Mouse (Mus musculus) hindbrain, postnatal 0 days (tissue): ENCODE measurements around the gene Rabgap1l. TPM values are rescaled to one million over a fixed set of nuclear protein-coding genes. Genes with fewer than 3 reads are reported as not detected.

Source experiments
- ATAC-seq: fragments of 200-750 bp; cut with Nextera tagmentation; 2 replicates; pipeline ENCODE4 v1.8.0; 2017; ENCODE audit warnings: mild to moderate bottlenecking, moderate TSS enrichment, moderate library complexity
- DNase-seq: peaks from one replicate; pipeline ENCODE4 v3.0.0-alpha.2; 2015; ENCODE audit warnings: low spot score
- H3K27ac ChIP-seq: fragments of 300-500 bp; sonication (generic); 2 replicates; pipeline ENCODE4 v1.5.1; 2014; ENCODE audit warnings: mild to moderate bottlenecking
- H3K27me3 ChIP-seq: fragments of 300-500 bp; sonication (generic); 2 replicates; pipeline ENCODE4 v1.6.1; 2014; ENCODE audit warnings: low read length, mixed read lengths; ENCODE audit not compliant: insufficient read depth
- H3K36me3 ChIP-seq: fragments of 300-500 bp; sonication (generic); 2 replicates; pipeline ENCODE4 v1.6.1; 2014; ENCODE audit warnings: low read length, mixed read lengths; ENCODE audit not compliant: insufficient read depth
- H3K4me1 ChIP-seq: fragments of 300-500 bp; sonication (generic); 2 replicates; pipeline ENCODE4 v1.6.1; 2014; ENCODE audit warnings: antibody characterized with exemption, low read length, mixed read lengths; ENCODE audit not compliant: insufficient read depth
- H3K4me2 ChIP-seq: fragments of 300-500 bp; sonication (generic); 2 replicates; pipeline ENCODE4 v1.6.1; 2014; ENCODE audit warnings: low read depth, mild to moderate bottlenecking, low read length, moderate library complexity, mixed read lengths
- H3K4me3 ChIP-seq: fragments of 300-500 bp; sonication (generic); 2 replicates; pipeline ENCODE4 v1.5.1; 2014; ENCODE audit warnings: low read length
- H3K9ac ChIP-seq: fragments of 300-500 bp; sonication (generic); replicated peaks from 2 replicates; pipeline ENCODE4 v1.6.1; 2014; ENCODE audit warnings: mild to moderate bottlenecking, low read length, moderate library complexity, mixed read lengths
- H3K9me3 ChIP-seq: fragments of 300-500 bp; sonication (generic); 2 replicates; pipeline ENCODE4 v1.6.1; 2016; ENCODE audit warnings: low read length, mixed read lengths
- CTCF ChIP-seq: IDR thresholded peaks from 2 replicates; pipeline ENCODE4 v1.5.1; 2016; ENCODE audit warnings: antibody characterized with exemption, control low read depth, low read depth
- WGBS: fragments of 180-500 bp; shearing (Covaris S2); extraction: QIAGEN DNeasy Blood & Tissue Kit; methylation state at CpG from one replicate; pipeline ENCODE4 v1.1.7; 2014; 5-methylcytosine and 5-hydroxymethylcytosine counted together
- polyA plus RNA-seq: library from polyadenylated mRNA; unstranded; fragments of >200 nt; fragmentation: Nextera tagmentation; extraction: Ambion mirVana; gene quantifications from 2 replicates; pipeline ENCODE4 v1.2.1, GENCODE M21; 2015
- total RNA-seq: library from RNA; depleted of rRNA; stranded (reverse); fragments of >200 nt; gene quantifications from 2 replicates; pipeline ENCODE4 v1.2.3, GENCODE M21; 2014

The Rabgap1l gene
- total and polyA plus RNA-seq, 2 experiments from 2014 or later, result 28.5 to 70.5 TPM

- no peak overlapping the region for H3K9ac ChIP-seq
- TF ChIP-seq CTCF, result no peak
- DNase-seq, result no peak
- ATAC-seq, result no peak
- no peak overlapping the region for H3K27ac ChIP-seq
- no peak overlapping the region for H3K4me3 ChIP-seq
- no peaks in the 10 kb centered on the region for H3K27me3 ChIP-seq
- no peak overlapping the region for H3K4me2 ChIP-seq
- H3K36me3 ChIP-seq, result no peaks in the 10 kb centered on the region
- no peaks in the 10 kb centered on the region for H3K9me3 ChIP-seq
- WGBS, result 82% methylated on average over 4 of the region's 4 CpGs
- no peaks in the 10 kb centered on the region for H3K4me1 ChIP-seq
Observed at GRCm38 (mm10) chr1:160299979-160300378, 493.0 kb downstream of the Rabgap1l start.

DNA sequence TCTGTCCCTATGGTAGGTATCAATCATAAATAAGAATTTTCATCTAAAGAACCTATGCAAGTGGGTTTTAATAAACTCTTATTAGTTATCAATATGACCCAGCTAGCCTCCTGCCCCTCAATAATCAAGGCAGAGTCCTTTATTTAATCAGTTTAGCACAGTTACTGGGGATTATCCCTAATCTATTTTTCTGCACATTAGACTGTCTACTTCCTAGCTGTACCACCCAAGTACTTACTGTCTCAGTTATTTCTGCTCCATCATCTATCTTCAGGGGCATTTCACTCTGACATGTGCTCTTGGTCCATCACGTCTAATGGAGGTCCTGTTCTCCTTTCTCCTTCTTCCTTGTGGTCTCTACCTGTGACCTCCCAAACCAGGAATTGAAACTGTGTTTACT, 494.1 kb downstream of the Rabgap1l start:
- Histone ChIP-seq H3K9ac (no peak overlapping the region), H3K4me1 (no peaks in the 10 kb centered on the region), H3K4me2 (no peak overlapping the region), H3K27ac (no peak overlapping the region), H3K4me3 (no peak overlapping the region), H3K27me3 (no peaks in the 10 kb centered on the region), H3K36me3 (no peaks in the 10 kb centered on the region), H3K9me3 (no peaks in the 10 kb centered on the region)
- 78% methylated on average over 1 of the region's 1 CpGs for WGBS
- DNase-seq (no peak), ATAC-seq (no peak)
- no peak for TF ChIP-seq CTCF

GRCm38 (mm10) chr1:160297701-160298100, 495.3 kb downstream of the Rabgap1l start:
- Histone ChIP-seq H3K36me3 (no peaks in the 10 kb centered on the region), H3K4me1 (no peaks in the 10 kb centered on the region), H3K9ac (no peak overlapping the region), H3K9me3 (no peaks in the 10 kb centered on the region), H3K4me3 (no peak overlapping the region), H3K27me3 (no peaks in the 10 kb centered on the region), H3K27ac (no peak overlapping the region), H3K4me2 (no peak overlapping the region)
- 90% methylated on average over 3 of the region's 3 CpGs for WGBS
- TF ChIP-seq CTCF, result no peak
- ATAC-seq (no peak), DNase-seq (no peak)

DNA sequence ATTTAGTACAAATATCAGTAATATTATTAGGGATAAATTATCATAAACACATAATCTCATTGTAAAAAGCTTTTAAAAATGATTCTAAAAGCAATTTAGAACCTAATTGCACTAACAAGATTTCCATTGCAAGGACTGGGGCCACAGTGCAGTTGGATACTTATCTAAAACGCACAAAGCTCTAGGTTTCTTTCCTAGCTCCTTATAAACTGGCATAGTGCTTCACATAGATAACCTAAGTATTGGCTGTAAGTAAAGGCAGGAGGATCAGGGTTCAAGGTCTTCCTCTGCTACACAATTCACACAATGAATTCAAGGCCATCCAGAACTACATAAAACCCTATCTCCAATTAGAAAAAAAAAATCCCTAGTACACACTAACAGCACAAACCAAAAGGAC, 497.7 kb downstream of the Rabgap1l start:
- DNase-seq, result no peak
- Histone ChIP-seq H3K27ac (no peak overlapping the region), H3K4me1 (no peaks in the 10 kb centered on the region), H3K9me3 (no peaks in the 10 kb centered on the region), H3K27me3 (no peaks in the 10 kb centered on the region), H3K9ac (no peak overlapping the region), H3K4me3 (no peak overlapping the region), H3K36me3 (no peaks in the 10 kb centered on the region), H3K4me2 (no peak overlapping the region)
- 90% methylated on average over 1 of the region's 1 CpGs for WGBS
- ATAC-seq, result no peak
- no peak for TF ChIP-seq CTCF

DNA sequence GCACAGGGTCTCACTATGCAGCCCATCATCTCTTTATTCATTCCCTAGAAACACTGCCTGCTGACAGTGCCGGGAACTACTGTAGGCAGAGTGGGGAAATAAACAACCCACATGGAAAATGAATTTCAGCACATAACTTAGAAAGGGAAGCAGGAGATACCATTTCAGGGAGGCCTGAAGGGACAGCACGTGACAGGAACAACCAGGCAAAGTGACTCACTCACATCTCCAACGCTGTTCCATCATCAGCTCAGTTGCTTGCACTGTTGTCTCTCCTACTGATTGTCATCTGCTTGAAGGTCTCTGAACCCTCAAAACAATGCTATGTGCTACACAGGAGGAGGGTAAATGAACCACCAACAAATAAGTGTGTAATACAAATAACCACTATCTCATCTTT, 499.5 kb downstream of the Rabgap1l start:
- no peaks in the 10 kb centered on the region for H3K9me3 ChIP-seq
- H3K27ac ChIP-seq, result no peak overlapping the region
- no peak overlapping the region for H3K4me3 ChIP-seq
- WGBS, result 75% methylated on average over 3 of the region's 3 CpGs
- TF ChIP-seq CTCF, result no peak
- no peaks in the 10 kb centered on the region for H3K27me3 ChIP-seq
- no peak for DNase-seq
- no peaks in the 10 kb centered on the region for H3K36me3 ChIP-seq
- no peak overlapping the region for H3K9ac ChIP-seq
- H3K4me1 ChIP-seq, result no peaks in the 10 kb centered on the region
- no peak overlapping the region for H3K4me2 ChIP-seq
- no peak for ATAC-seq

DNA sequence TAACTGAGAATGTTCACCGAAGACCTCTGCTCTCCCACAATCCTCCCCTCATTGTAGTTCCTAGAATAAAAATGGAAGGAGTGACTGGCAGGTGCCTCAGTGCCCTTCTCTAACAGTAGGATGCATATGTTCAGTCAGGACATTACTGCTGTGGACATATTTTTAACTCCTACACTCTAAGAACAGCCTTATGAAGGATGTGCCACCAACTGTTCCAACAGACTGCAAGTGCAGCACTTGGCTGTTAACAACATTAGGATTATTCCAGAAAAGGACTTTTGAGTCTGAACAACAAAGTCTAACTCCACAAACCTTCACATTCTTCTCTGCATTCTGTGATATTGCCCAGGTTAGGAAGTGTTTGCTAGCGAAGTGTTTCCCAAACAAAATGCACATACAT, 501.0 kb downstream of the Rabgap1l start:
- TF ChIP-seq CTCF, result no peak
- no peak overlapping the region for H3K4me2 ChIP-seq
- WGBS, result 94% methylated on average over 2 of the region's 2 CpGs
- H3K4me1 ChIP-seq, result peaks cover 3% of the 10 kb centered on the region; the same call in 1 of the 2 replicates
- no peak overlapping the region for H3K4me3 ChIP-seq
- no peaks in the 10 kb centered on the region for H3K27me3 ChIP-seq
- ATAC-seq, result no peak
- no peak overlapping the region for H3K27ac ChIP-seq
- DNase-seq, result no peak
- no peaks in the 10 kb centered on the region for H3K9me3 ChIP-seq
- H3K9ac ChIP-seq, result no peak overlapping the region
- H3K36me3 ChIP-seq, result no peaks in the 10 kb centered on the region

- H3K27me3 ChIP-seq, result no peaks in the 10 kb centered on the region
- 40% methylated on average over 9 of the region's 9 CpGs for WGBS
- H3K27ac ChIP-seq, result no peak overlapping the region
- H3K4me1 ChIP-seq, result peaks cover 5% of the 10 kb centered on the region; the same call in 1 of the 2 replicates
- ATAC-seq (no peak), DNase-seq (no peak)
- no peak overlapping the region for H3K4me3 ChIP-seq
- H3K9ac ChIP-seq, result no peak overlapping the region
- H3K9me3 ChIP-seq, result no peaks in the 10 kb centered on the region
- no peak overlapping the region for H3K4me2 ChIP-seq
- no peak for TF ChIP-seq CTCF
- H3K36me3 ChIP-seq, result no peaks in the 10 kb centered on the region
Observed at GRCm38 (mm10) chr1:160290242-160290641, 502.8 kb downstream of the Rabgap1l start.
